Mouse (Mus musculus): ENCODE measurements at regions not wholly inside any gene's neighbourhood (a gene's known extent, or its start where the extent isn't known, plus 50 kb on each side); places are given as distances from the start of the nearest gene placed in this dataset.

DNA sequence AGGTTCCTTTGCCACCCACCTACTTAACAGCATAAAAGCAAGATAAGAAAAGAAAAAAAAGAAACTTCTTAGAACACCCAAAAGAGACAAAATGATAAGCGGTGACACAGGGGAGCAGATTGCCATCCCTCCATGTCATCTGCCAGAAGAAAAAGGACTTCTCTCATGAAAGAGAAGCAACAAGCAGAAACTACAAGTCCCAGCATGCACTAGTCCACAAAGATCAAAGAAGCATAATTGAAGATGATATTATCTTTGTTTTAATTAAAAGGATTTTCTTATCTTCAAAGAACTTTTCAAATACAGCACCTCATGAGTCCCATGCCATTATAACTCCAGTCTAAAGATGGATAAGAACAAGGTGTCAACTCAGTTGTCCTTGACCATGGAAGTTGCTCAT is 231.0 kb upstream of the 4930412O13Rik start:
- WGBS = 90% methylated on average over 1 of the region's 1 CpGs
- H3K4me1 ChIP-seq = no peaks in the 10 kb centered on the region
- no peaks in the 10 kb centered on the region for H3K36me3 ChIP-seq
- no peak overlapping the region for H3K9ac ChIP-seq
- H3K4me2 ChIP-seq (replicated peaks) = no peak overlapping the region
- no peak for ATAC-seq (ENCODE audit: insufficient number of reproducible peaks, insufficient read depth, low FRiP score, low TSS enrichment)
- no peak overlapping the region for H3K27ac ChIP-seq
- no peaks in the 10 kb centered on the region for H3K9me3 ChIP-seq
- H3K4me3 ChIP-seq = no peak overlapping the region
- no peaks in the 10 kb centered on the region for H3K27me3 ChIP-seq

DNA sequence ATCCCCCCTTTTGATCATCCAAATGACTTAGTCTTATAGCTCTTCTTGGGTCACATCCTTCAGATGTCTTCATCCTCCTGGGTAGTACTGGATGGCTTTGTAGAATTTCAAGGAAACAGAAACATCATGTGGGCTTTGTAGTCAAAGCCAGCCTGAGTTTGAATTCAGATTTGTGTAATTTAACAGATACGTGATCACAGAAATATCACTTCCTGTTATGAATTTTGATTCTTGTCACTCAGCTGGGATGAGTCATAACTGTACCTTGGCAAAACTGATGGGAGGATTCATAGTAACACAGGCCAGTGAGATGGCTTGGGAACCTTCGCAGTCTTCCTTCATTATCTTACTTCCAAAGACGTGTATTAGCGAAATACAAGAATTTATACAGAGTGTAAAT is 222.2 kb upstream of the 4930412O13Rik start:
- no peak for ATAC-seq (ENCODE audit: insufficient number of reproducible peaks, insufficient read depth, low FRiP score, low TSS enrichment)
- H3K36me3 ChIP-seq = no peaks in the 10 kb centered on the region
- no peak overlapping the region for H3K4me2 ChIP-seq (replicated peaks)
- no peaks in the 10 kb centered on the region for H3K4me1 ChIP-seq
- 90% methylated on average over 4 of the region's 4 CpGs for WGBS
- no peak overlapping the region for H3K4me3 ChIP-seq
- no peaks in the 10 kb centered on the region for H3K9me3 ChIP-seq
- H3K9ac ChIP-seq = no peak overlapping the region
- no peak overlapping the region for H3K27ac ChIP-seq
- H3K27me3 ChIP-seq = no peaks in the 10 kb centered on the region

GRCm38 (mm10) chr2:9669621-9670020 is 211.4 kb upstream of the 4930412O13Rik start:
- no peak overlapping the region for H3K4me3 ChIP-seq
- no peaks in the 10 kb centered on the region for H3K4me1 ChIP-seq
- ATAC-seq (ENCODE audit: insufficient number of reproducible peaks, insufficient read depth, low FRiP score, low TSS enrichment) = no peak
- 84% methylated on average over 4 of the region's 4 CpGs for WGBS
- no peaks in the 10 kb centered on the region for H3K36me3 ChIP-seq
- H3K9ac ChIP-seq = no peak overlapping the region
- H3K9me3 ChIP-seq = no peaks in the 10 kb centered on the region
- H3K27me3 ChIP-seq = no peaks in the 10 kb centered on the region
- H3K4me2 ChIP-seq (replicated peaks) = no peak overlapping the region
- H3K27ac ChIP-seq = no peak overlapping the region

- Histone ChIP-seq H3K27ac (no peak overlapping the region), H3K4me3 (no peak overlapping the region), H3K27me3 (no peaks in the 10 kb centered on the region), H3K36me3 (no peaks in the 10 kb centered on the region), H3K4me2 (replicated peaks) (no peak overlapping the region), H3K9ac (no peak overlapping the region), H3K4me1 (no peaks in the 10 kb centered on the region), H3K9me3 (no peaks in the 10 kb centered on the region)
- no peak for ATAC-seq (ENCODE audit: insufficient number of reproducible peaks, insufficient read depth, low FRiP score, low TSS enrichment)
- WGBS = 62% methylated on average over 7 of the region's 7 CpGs
These were observed 199.3 kb upstream of the 4930412O13Rik start for GRCm38 (mm10) chr2:9681691-9682152.

GRCm38 (mm10) chr2:9683673-9684210 is 197.3 kb upstream of the 4930412O13Rik start:
- H3K27ac ChIP-seq = no peak overlapping the region
- H3K4me2 ChIP-seq (replicated peaks) = no peak overlapping the region
- H3K9ac ChIP-seq = no peak overlapping the region
- no peak overlapping the region for H3K4me3 ChIP-seq
- WGBS = 81% methylated on average over 2 of the region's 2 CpGs
- no peaks in the 10 kb centered on the region for H3K4me1 ChIP-seq
- no peaks in the 10 kb centered on the region for H3K36me3 ChIP-seq
- no peaks in the 10 kb centered on the region for H3K9me3 ChIP-seq
- H3K27me3 ChIP-seq = no peaks in the 10 kb centered on the region
- no peak for ATAC-seq (ENCODE audit: insufficient number of reproducible peaks, insufficient read depth, low FRiP score, low TSS enrichment)

GRCm38 (mm10) chr2:9688176-9688575 is 192.9 kb upstream of the 4930412O13Rik start:
- ATAC-seq (ENCODE audit: insufficient number of reproducible peaks, insufficient read depth, low FRiP score, low TSS enrichment) = no peak
- Histone ChIP-seq H3K36me3 (no peaks in the 10 kb centered on the region), H3K27ac (no peak overlapping the region), H3K4me3 (no peak overlapping the region), H3K4me1 (no peaks in the 10 kb centered on the region), H3K9me3 (no peaks in the 10 kb centered on the region), H3K9ac (no peak overlapping the region), H3K27me3 (no peaks in the 10 kb centered on the region), H3K4me2 (replicated peaks) (no peak overlapping the region)
- 86% methylated on average over 7 of the region's 7 CpGs for WGBS

GRCm38 (mm10) chr2:9689518-9689917 is 191.5 kb upstream of the 4930412O13Rik start:
- no peaks in the 10 kb centered on the region for H3K4me1 ChIP-seq
- H3K4me2 ChIP-seq (replicated peaks) = no peak overlapping the region
- no peak overlapping the region for H3K27ac ChIP-seq
- H3K27me3 ChIP-seq = no peaks in the 10 kb centered on the region
- no peak overlapping the region for H3K9ac ChIP-seq
- no peak overlapping the region for H3K4me3 ChIP-seq
- no peaks in the 10 kb centered on the region for H3K9me3 ChIP-seq
- no peak for ATAC-seq (ENCODE audit: insufficient number of reproducible peaks, insufficient read depth, low FRiP score, low TSS enrichment)
- WGBS = 80% methylated on average over 5 of the region's 5 CpGs
- no peaks in the 10 kb centered on the region for H3K36me3 ChIP-seq

- H3K36me3 ChIP-seq = no peaks in the 10 kb centered on the region
- H3K4me3 ChIP-seq = no peak overlapping the region
- H3K9ac ChIP-seq = no peak overlapping the region
- no peak overlapping the region for H3K27ac ChIP-seq
- no peaks in the 10 kb centered on the region for H3K4me1 ChIP-seq
- no peak overlapping the region for H3K4me2 ChIP-seq (replicated peaks)
- no peaks in the 10 kb centered on the region for H3K9me3 ChIP-seq
- WGBS = 75% methylated on average over 5 of the region's 5 CpGs
- H3K27me3 ChIP-seq = no peaks in the 10 kb centered on the region
- ATAC-seq (ENCODE audit: insufficient number of reproducible peaks, insufficient read depth, low FRiP score, low TSS enrichment) = no peak
These were observed 189.5 kb upstream of the 4930412O13Rik start for GRCm38 (mm10) chr2:9691506-9691905.

DNA sequence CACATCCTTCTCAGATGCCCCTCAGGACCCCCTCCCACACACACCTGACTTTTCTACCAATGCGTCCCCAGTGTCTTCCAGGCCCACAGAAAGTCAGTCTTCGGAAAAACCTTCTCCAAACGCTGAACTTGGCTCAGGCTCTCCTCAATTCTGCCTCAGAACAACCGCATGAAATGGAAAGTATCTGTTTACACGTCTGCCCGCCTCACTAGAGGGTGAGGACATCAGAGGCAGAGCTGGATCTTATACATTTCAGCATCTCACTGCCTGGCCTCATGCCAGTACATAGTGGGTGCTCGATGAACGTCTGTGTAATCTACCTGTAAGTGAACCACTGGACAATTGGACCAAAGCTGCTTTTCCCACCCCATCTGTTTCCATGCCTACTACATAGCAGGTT is 189.1 kb upstream of the 4930412O13Rik start:
- Histone ChIP-seq H3K9me3 (no peaks in the 10 kb centered on the region), H3K27ac (no peak overlapping the region), H3K9ac (no peak overlapping the region), H3K27me3 (no peaks in the 10 kb centered on the region), H3K36me3 (no peaks in the 10 kb centered on the region), H3K4me2 (replicated peaks) (no peak overlapping the region), H3K4me3 (no peak overlapping the region), H3K4me1 (no peaks in the 10 kb centered on the region)
- no peak for ATAC-seq (ENCODE audit: insufficient number of reproducible peaks, insufficient read depth, low FRiP score, low TSS enrichment)
- 66% methylated on average over 8 of the region's 8 CpGs for WGBS

DNA sequence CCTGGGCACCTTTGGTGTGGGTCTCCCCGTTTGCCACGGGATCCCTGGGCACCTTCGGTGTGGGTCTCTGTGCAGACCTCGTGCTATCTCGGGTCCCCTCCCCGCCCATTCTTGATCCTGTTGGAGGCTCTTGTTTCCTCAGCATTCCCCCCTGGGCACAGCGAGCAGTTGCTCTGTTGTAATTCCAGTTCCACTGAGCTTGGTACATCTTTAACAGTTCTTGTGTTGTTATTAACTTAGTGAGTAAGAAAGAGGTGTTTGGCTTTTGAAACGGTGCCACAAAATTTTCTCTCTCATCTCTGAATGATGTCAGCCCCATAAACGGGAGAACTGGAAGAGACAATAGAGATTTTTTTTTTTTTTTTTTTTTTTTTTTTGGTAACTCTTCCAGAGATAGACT is 187.7 kb upstream of the 4930412O13Rik start:
- Histone ChIP-seq H3K27ac (no peak overlapping the region), H3K27me3 (no peaks in the 10 kb centered on the region), H3K9ac (no peak overlapping the region), H3K4me3 (no peak overlapping the region), H3K36me3 (no peaks in the 10 kb centered on the region), H3K4me1 (no peaks in the 10 kb centered on the region), H3K9me3 (no peaks in the 10 kb centered on the region), H3K4me2 (replicated peaks) (no peak overlapping the region)
- ATAC-seq (ENCODE audit: insufficient number of reproducible peaks, insufficient read depth, low FRiP score, low TSS enrichment) = no peak
- 64% methylated on average over 9 of the region's 9 CpGs for WGBS

- Histone ChIP-seq H3K36me3 (no peaks in the 10 kb centered on the region), H3K4me1 (no peaks in the 10 kb centered on the region), H3K9ac (no peak overlapping the region), H3K27ac (no peak overlapping the region), H3K4me3 (no peak overlapping the region), H3K27me3 (no peaks in the 10 kb centered on the region), H3K9me3 (no peaks in the 10 kb centered on the region), H3K4me2 (replicated peaks) (no peak overlapping the region)
- no peak for ATAC-seq (ENCODE audit: insufficient number of reproducible peaks, insufficient read depth, low FRiP score, low TSS enrichment)
- 94% methylated on average over 8 of the region's 8 CpGs for WGBS
These were observed 186.9 kb upstream of the 4930412O13Rik start for GRCm38 (mm10) chr2:9694178-9694577.

- no peak for ATAC-seq (ENCODE audit: insufficient number of reproducible peaks, insufficient read depth, low FRiP score, low TSS enrichment)
- H3K9me3 ChIP-seq = no peaks in the 10 kb centered on the region
- no peaks in the 10 kb centered on the region for H3K27me3 ChIP-seq
- H3K4me1 ChIP-seq = no peaks in the 10 kb centered on the region
- no peak overlapping the region for H3K27ac ChIP-seq
- 76% methylated on average over 6 of the region's 6 CpGs for WGBS
- H3K4me3 ChIP-seq = no peak overlapping the region
- no peak overlapping the region for H3K4me2 ChIP-seq (replicated peaks)
- no peaks in the 10 kb centered on the region for H3K36me3 ChIP-seq
- H3K9ac ChIP-seq = no peak overlapping the region
These were observed 183.3 kb upstream of the 4930412O13Rik start for GRCm38 (mm10) chr2:9697591-9698345.
